Mouse (Mus musculus) forebrain, embryonic 16.5 days (tissue): ENCODE data around the gene Gm17428. TPM values are rescaled to one million over a fixed set of nuclear protein-coding genes. Genes with fewer than 3 reads are reported as not detected.

Source experiments
- ATAC-seq: fragments of 200-750 bp; cut with Nextera tagmentation; 2 replicates; pipeline ENCODE4 v1.8.0; 2017; ENCODE audit warnings: mild to moderate bottlenecking, moderate library complexity
- H3K27ac ChIP-seq: fragments of 300-500 bp; sonication (generic); 2 replicates; pipeline ENCODE4 v1.5.1; 2014; ENCODE audit warnings: low read length, control low read depth
- H3K27me3 ChIP-seq: fragments of 300-500 bp; sonication (generic); replicated peaks from 2 replicates; pipeline ENCODE4 v1.6.1; 2014; ENCODE audit warnings: low read length; ENCODE audit not compliant: control insufficient read depth, insufficient read depth
- H3K36me3 ChIP-seq: fragments of 300-500 bp; sonication (generic); 2 replicates; pipeline ENCODE4 v1.6.1; 2014; ENCODE audit not compliant: control insufficient read depth, insufficient read depth
- H3K4me1 ChIP-seq: fragments of 300-500 bp; sonication (generic); replicated peaks from 2 replicates; pipeline ENCODE4 v1.6.1; 2014; ENCODE audit warnings: low read length; ENCODE audit not compliant: control insufficient read depth, insufficient read depth
- H3K4me2 ChIP-seq: fragments of 300-500 bp; sonication (generic); 2 replicates; pipeline ENCODE4 v1.6.1; 2014; ENCODE audit warnings: mild to moderate bottlenecking, low read length, control low read depth
- H3K4me3 ChIP-seq: fragments of 300-500 bp; sonication (generic); replicated peaks from 2 replicates; pipeline ENCODE4 v1.5.1; 2014; ENCODE audit warnings: mild to moderate bottlenecking, low read length, control low read depth
- H3K9ac ChIP-seq: fragments of 300-500 bp; sonication (generic); replicated peaks from 2 replicates; pipeline ENCODE4 v1.6.1; 2014; ENCODE audit warnings: low read depth, low read length, control low read depth
- H3K9me3 ChIP-seq: fragments of 300-500 bp; sonication (generic); 2 replicates; pipeline ENCODE4 v1.6.1; 2016; ENCODE audit warnings: low read length; ENCODE audit not compliant: control insufficient read depth
- WGBS: fragments of 180-500 bp; shearing (Covaris S2); extraction: QIAGEN DNeasy Blood & Tissue Kit; methylation state at CpG from one replicate; pipeline ENCODE4 v1.1.7; 2014; 5-methylcytosine and 5-hydroxymethylcytosine counted together
- polyA plus RNA-seq: library from polyadenylated mRNA; unstranded; fragments of >200 nt; fragmentation: Nextera tagmentation; extraction: Ambion mirVana; gene quantifications from 2 replicates; pipeline ENCODE4 v1.2.1, GENCODE M21; 2015

Gm17428 gene
- polyA plus RNA-seq, 1 experiment from 2014 or later, result not detected

DNA sequence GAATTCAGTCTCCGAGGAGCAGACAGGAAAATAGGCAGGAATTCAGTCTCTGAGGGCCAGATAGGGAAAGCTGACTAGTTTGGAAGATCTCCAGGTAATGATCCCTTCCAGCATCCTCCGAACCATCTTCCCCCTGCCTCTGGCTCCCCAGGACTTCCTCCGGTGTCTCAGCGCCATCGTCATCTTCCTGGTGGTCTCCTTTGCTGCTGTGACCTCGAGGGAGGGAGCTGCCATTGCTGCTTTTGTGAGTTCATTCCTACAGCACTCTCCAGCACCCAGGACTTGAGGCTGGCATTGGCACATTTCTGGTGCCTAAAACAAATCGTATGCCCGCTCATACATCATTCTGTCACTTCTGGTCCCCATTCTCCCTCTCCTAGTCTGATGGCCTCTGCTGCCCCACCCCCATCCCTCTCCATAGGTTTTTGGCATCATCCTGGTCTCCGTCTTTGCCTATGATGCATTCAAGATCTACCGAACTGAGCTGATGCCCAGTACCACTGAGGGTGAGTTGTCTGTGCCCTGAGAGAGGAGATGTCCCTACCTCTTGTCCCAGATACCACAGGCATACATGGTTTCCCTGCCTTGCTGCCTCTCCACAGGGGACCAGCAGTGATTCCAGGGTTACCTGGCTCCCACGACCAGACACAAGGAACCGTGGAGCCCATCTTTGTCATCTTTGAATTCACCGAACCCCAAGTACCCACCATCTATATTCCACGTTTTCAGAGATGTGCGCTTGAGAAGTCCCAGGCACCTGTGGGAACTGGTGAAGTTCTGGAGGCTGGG, 38.1 kb upstream of the Gm17428 start:
- no peak for ATAC-seq
- no peak overlapping the region for H3K4me2 ChIP-seq
- H3K27ac ChIP-seq, result no peak overlapping the region
- no peaks in the 10 kb centered on the region for H3K27me3 ChIP-seq
- WGBS, result 81% methylated on average over 15 of the region's 15 CpGs
- H3K4me1 ChIP-seq, result peaks cover 3% of the 10 kb centered on the region; the same call in 1 of the 2 replicates
- no peaks in the 10 kb centered on the region for H3K36me3 ChIP-seq
- H3K9ac ChIP-seq, result no peak overlapping the region
- H3K9me3 ChIP-seq, result no peaks in the 10 kb centered on the region
- no peak overlapping the region for H3K4me3 ChIP-seq

DNA sequence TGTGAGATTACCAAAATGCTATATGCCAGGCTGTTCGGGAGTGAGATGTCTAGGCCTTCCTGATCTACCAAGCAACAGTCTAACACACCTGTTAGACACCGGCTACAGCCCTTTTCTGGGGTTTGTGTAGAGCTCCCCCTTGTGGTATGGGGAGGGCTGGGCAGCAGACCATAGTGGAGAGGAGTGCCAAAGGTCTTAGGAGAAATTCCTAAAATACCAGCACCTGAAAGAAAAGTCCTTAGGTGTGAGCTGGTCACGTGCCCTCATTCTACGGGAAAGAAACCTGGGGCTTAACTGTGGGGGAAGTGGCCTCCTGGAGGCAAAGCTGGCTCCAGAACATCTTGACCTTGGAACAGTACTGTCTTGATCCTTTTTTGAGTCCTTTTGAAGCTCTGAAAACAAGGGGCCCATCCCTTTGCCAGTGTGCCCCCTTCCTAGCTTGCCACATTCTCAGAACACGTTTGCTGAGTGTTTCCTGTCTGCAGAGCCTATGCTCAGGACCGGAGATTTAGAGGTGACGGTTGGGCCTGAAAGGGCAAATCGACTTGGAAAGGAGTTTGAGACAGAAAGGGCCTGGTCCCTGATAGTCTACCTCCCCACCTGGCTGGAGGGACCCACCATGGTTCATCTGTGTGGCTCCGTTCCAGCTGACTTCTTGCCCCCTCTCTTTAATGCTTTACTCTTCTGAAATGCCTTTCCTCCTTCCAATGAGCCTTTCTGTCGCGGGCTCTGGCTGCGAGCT, 37.1 kb upstream of the Gm17428 start:
- no peak for ATAC-seq
- Histone ChIP-seq H3K36me3 (no peaks in the 10 kb centered on the region), H3K27ac (no peak overlapping the region), H3K9ac (no peak overlapping the region), H3K4me3 (no peak overlapping the region), H3K4me1 (peaks cover 3% of the 10 kb centered on the region; the same call in 1 of the 2 replicates), H3K4me2 (no peak overlapping the region), H3K27me3 (no peaks in the 10 kb centered on the region), H3K9me3 (no peaks in the 10 kb centered on the region)
- 54% methylated on average over 12 of the region's 12 CpGs for WGBS

DNA sequence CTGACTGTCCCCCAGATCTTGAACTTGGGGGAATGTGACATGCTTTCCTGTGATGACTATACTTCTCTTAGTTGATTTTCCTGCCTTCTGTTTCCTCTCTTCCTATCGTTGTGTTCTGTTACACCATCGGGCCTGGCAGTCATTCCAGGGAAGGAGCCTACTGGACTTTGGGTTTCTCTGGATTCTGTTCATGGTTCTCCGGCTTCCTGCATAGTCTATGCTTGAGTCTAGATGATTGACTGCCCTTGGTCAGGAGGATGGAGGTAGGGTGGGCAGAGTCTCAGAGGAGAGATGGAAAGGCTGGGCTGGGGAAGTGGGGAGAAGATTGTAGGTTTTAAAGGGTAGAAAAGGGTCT, 36.6 kb upstream of the Gm17428 start:
- Histone ChIP-seq H3K4me3 (no peak overlapping the region), H3K27ac (no peak overlapping the region), H3K9ac (no peak overlapping the region), H3K36me3 (no peaks in the 10 kb centered on the region), H3K4me2 (no peak overlapping the region), H3K27me3 (no peaks in the 10 kb centered on the region), H3K9me3 (no peaks in the 10 kb centered on the region), H3K4me1 (peaks cover 3% of the 10 kb centered on the region; the same call in 1 of the 2 replicates)
- no peak for ATAC-seq
- 87% methylated on average over 3 of the region's 3 CpGs for whole genome bisulfite sequencing

- Histone ChIP-seq H3K9ac (no peak overlapping the region), H3K4me1 (no peaks in the 10 kb centered on the region), H3K4me3 (no peak overlapping the region), H3K27me3 (no peaks in the 10 kb centered on the region), H3K36me3 (no peaks in the 10 kb centered on the region), H3K27ac (no peak overlapping the region), H3K4me2 (no peak overlapping the region), H3K9me3 (no peaks in the 10 kb centered on the region)
- 63% methylated on average over 13 of the region's 13 CpGs for WGBS
- ATAC-seq, result no peak
Observed at GRCm38 (mm10) chr14:54941024-54941978, 35.4 kb upstream of the Gm17428 start.

GRCm38 (mm10) chr14:54942479-54942878, 34.3 kb upstream of the Gm17428 start:
- no peak overlapping the region for H3K9ac ChIP-seq
- no peaks in the 10 kb centered on the region for H3K36me3 ChIP-seq
- no peak overlapping the region for H3K4me2 ChIP-seq
- no peaks in the 10 kb centered on the region for H3K9me3 ChIP-seq
- no peaks in the 10 kb centered on the region for H3K4me1 ChIP-seq
- 85% methylated on average over 8 of the region's 8 CpGs for WGBS
- H3K4me3 ChIP-seq, result no peak overlapping the region
- no peaks in the 10 kb centered on the region for H3K27me3 ChIP-seq
- no peak overlapping the region for H3K27ac ChIP-seq
- no peak for ATAC-seq

- Histone ChIP-seq H3K27me3 (no peaks in the 10 kb centered on the region), H3K36me3 (no peaks in the 10 kb centered on the region), H3K9ac (no peak overlapping the region), H3K4me3 (no peak overlapping the region), H3K27ac (no peak overlapping the region), H3K4me2 (no peak overlapping the region), H3K9me3 (no peaks in the 10 kb centered on the region), H3K4me1 (no peaks in the 10 kb centered on the region)
- WGBS, result 95% methylated on average over 7 of the region's 7 CpGs
- no peak for ATAC-seq
Observed at GRCm38 (mm10) chr14:54943971-54944370, 32.8 kb upstream of the Gm17428 start.

- Histone ChIP-seq H3K4me1 (no peaks in the 10 kb centered on the region), H3K9me3 (no peaks in the 10 kb centered on the region), H3K4me3 (no peak overlapping the region), H3K4me2 (no peak overlapping the region), H3K9ac (no peak overlapping the region), H3K36me3 (no peaks in the 10 kb centered on the region), H3K27ac (no peak overlapping the region), H3K27me3 (no peaks in the 10 kb centered on the region)
- WGBS, result 77% methylated on average over 2 of the region's 2 CpGs
- ATAC-seq, result no peak
Observed at GRCm38 (mm10) chr14:54944939-54945338, 31.8 kb upstream of the Gm17428 start.

GRCm38 (mm10) chr14:54945975-54946704, 30.6 kb upstream of the Gm17428 start:
- WGBS, result 87% methylated on average over 19 of the region's 19 CpGs
- Histone ChIP-seq H3K4me1 (no peaks in the 10 kb centered on the region), H3K4me3 (no peak overlapping the region), H3K9ac (no peak overlapping the region), H3K9me3 (no peaks in the 10 kb centered on the region), H3K36me3 (no peaks in the 10 kb centered on the region), H3K27me3 (no peaks in the 10 kb centered on the region), H3K27ac (no peak overlapping the region), H3K4me2 (no peak overlapping the region)
- no peak for ATAC-seq
